Mouse (Mus musculus) bone marrow macrophage, adult 2 months (primary cell): ENCODE results near the gene Spata31d1a.

Experiments used
- CTCF ChIP-seq: IDR thresholded peaks from 2 replicates; pipeline ENCODE4 v1.5.1; 2012; ENCODE audit warnings: low read depth, mild to moderate bottlenecking, low read length, moderate library complexity
- POLR2A ChIP-seq: IDR thresholded peaks from 2 replicates; pipeline ENCODE4 v1.6.1; 2012; ENCODE audit warnings: mild to moderate bottlenecking, low read depth, low read length, borderline replicate concordance

DNA sequence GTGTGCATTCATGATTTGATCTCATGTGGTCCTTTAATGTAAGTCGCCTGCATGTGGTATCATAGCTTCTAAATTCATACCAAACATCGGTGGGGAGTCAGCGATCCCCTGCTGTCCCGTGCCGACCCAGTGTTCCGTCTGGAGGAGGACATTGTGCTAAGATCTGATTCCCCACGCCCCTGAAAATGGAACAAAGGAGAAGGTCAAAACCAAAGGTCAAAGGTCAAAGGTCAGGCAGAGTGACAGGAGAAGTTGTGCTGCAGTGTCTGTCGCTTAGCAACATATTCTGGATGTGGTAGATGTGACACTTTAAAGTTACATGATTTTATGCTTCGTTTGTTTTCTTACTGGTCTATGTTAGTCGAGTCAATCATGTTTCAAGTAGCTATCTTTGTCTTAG, 18.7 kb downstream of the Spata31d1a start:
- TF ChIP-seq CTCF (no peak), POLR2A (no peak)
